Mouse (Mus musculus) telencephalon, adult 2 months (tissue): ENCODE results near the gene Gm9913.

Experiments
- DNase-seq: peaks from one replicate; pipeline ENCODE4 v3.0.0-alpha.2; 2011; ENCODE audit warnings: low read depth, low spot score

Gm9913 gene

DNA sequence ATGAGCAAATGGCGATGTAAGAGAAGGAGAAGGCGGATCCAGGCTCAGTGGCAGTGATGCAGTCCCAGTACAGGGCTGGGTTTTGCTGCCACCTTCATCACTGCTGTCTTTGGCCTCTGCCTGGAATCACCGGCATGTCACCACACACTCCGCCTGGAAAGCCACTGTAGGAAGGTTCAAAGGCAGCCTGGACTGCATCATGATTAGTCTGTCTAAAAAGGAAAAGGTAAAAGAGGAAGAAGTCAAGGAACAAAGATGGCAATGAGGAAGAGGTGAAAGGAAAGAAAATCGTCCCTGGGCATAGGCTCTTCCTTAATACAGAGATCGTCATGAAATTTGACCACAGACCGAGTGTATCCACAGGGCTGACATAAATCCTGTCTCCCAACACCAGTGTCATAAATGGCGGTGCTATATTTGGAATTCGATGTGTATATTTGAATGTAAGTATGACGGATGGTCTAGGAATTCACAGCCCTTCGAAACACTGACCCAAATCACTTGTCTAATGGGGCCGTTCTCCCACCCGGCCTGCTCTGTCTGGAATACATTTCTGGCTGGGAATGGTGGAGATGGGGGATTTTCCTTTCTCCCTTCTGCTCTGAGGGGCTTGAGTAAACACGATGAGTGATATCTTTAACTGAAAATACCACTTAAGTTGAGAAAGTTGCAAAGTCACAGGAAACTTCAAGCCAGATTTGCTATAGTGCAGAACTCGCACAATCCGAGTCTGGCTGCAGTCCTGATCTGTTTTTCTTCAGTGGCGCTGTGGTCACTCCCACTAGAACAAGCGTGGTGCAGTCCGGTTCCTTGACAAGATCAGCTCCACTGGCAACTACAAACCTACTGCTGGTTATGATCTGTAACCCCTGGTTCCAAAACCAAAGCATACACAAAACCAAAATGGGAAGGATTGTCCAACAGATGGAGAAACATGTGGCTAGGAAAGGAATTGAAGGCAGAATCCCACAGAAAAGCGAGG, 9.8 kb upstream of the Gm9913 start:
- no peak for DNase-seq

DNA sequence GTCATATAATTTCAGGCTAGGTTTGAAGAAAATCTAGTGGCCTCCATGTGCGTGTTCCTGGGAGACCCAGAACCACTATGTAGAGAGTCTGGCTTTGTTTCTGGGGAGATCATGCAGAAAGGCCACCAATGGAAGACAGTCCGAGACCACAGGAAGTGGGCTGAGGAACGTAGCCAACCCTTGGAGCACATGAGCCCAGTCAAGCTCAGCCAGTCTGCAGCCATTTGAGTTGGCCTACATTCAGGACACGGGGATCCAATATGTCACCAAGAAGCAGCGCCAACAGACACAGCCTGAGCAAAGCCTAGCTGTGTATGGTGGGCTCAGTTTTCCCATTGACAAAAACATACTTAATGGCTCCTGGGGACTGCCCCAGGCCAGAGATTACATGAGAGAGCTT, 8.2 kb upstream of the Gm9913 start:
- DNase-seq: no peak

DNA sequence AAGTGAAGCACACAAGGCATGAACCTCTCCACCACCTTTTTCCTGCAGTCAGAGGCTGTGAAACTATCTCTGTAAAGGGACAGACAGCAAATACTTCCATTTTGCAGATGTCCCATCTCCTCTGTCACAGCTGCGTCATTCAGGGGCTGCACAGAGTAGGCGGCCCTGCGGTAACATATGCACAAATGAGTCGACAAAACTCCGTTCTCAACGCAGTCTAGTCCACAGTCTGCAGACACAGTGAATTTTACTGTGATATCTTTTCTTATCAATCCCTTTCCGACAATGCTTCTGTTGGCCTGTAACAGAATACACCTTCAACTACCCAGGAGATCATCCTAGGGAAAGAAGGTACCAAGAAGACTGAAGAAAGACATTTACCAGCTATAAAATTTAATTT, 6.7 kb upstream of the Gm9913 start:
- DNase-seq: no peak

DNA sequence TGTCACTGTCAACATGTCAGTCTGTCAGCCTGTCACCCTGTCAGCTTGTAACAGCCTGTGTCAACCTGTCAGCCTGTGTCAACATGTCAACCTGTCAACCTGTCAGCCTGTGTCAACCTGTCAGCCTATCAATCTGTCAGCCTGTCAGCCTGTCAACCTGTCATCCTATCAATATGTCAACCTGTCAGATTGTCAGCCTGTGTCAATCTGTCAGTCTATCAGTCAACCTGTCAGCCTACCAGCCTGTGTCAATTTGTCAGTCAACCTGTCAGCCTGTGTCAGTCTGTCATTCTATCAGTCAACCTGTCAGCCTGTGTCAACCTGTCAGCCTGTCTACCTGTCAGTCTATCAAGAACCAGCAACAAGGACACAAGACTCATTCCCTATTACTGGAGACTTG, 3.4 kb upstream of the Gm9913 start:
- DNase-seq: no peak

DNA sequence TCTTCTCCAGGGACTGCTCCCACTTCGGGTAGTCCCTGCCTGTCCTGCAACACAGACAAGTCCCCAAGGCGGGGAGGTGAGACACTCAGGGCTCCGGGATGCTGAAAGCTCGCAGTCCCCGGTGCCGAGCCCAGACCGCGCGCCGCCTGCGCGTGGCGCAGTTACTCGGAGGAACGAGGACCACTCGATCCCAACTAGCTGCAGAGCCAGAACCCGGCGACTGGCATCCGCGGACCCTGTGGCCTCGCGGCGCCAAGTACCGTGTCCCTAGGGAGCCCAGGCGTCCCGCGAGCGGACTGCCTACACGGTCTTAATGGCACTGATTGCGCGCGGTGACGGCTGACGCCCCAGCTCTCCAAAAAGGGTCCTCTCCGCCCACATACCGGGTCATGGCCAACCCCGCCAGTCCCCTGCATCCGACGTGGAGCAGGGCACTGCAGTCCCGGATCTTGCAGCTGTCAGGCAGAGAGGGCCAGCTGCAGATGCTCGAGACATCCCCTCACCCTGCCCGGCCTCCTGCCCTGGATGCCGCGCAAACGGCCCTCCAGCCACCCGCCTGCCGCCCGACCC, 942 bp downstream of the Gm9913 start:
- DNase-seq: no peak

DNA sequence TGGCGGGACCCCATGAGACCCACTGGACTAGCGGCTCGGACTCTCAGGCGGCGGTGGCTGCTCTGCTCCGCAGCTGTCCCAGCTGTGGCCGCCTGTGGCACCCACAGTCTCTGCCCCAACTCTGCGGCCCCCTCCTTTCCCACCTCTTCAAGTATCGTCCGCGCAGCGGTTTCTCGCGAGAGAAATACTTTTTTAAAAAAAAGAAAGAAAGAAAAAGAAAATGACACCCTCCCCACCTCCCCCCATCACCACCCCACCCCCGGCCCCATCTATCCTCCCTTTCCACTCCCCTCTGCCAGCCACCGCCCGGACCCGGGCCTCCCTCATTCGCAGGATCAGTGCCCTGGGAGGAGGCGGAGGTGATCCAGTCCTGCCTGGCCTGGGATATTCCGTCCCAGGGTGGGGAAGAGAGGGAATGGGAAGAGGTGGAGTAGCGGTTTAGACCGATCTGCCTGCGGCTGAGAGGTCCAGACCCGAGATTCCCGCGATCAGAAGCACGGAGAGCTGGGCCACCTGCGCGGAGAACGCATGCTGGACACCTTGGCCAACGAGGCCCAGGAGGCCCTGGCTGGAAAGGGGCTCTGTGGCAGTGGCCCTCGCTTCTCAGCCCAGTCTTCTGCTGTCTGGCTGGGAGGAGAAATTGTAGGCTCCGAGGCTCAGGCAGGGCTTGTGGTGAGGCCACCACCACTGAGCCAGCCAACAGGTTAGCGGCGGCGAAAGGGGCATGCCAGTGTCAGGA, 1.6 kb downstream of the Gm9913 start:
- DNase-seq: no peak

DNA sequence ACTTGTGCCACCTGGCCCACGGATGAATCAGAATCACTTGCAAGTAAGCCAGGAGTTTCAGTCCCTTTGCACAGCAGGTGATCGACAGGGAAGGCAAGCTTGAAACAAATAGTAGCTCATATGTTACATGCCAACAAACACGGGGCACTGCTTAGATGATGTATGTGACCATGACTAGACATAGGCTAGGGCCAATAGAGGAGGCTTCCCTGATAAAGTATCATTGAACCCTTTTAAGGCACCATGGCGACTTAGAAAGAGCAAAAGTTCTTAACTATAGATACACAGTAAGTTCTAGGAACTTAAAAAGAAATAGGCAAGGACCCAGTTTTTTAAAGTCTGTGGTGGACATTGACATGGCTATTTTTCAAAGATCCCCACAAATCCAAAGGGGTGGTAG, 3.0 kb downstream of the Gm9913 start, which contains the start of gene Fbn1:
Gene Fbn1, minus strand, starts transcription at position 101 of the 400 bp plus-strand sequence.
- DNase-seq: no peak

DNA sequence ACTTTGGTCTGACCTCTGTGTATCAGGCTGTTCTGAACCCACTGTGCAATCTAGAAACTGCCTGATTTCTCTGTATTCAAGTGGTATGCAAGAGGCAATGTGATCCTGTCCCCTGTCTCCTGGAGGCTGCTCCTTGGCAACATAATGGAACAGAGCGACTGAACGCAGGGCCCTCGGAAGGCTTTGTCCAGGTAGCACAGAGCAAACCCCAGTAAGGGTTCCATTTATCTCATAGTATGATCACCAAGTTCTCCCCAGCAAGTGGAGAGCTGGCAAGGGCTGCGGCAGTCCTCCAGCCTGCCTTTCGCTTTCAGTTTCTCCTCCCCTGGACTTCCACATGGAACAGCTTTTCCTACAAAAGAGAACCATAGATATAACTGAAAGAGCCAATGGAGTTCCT, 3.5 kb downstream of the Gm9913 start:
- no peak for DNase-seq

DNA sequence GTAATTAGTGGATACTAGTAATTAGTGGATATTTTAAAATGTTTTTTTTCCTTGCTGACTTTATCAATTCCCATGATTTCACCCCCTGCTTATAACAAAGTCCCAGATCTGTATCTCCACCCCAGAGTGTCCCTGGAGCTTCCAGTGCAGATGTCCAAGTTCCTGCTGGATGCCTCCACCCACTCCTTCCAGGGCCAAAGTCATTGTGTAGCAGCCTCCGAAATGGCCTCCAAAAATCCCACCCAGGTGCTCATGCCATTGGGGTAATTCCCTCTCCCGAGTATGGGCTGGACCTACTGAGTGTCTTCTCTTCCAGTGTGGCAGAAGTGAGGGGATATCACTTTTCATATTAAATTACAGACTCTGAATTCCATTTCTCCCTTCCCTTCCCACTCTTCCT, 5.9 kb downstream of the Gm9913 start:
- DNase-seq: no peak

DNA sequence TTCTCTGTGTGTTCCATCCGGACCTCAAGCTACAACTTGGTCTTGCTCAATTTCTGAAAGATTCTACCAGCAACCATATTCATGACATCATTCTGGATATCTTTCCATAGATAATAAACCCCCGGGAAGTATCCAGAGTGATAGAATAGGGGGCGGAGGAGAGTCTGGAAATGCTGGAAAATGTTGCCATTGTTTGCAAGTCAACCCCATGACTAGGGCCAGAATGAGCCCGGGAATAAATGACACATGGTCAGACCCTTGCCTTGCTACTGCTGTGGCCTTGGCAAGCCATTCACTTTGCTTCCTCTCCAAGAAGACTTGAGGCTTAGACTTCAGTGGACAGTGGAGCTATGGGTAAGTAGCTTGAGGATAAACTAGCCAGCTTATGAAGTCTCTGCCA, 7.0 kb downstream of the Gm9913 start:
- no peak for DNase-seq

DNA sequence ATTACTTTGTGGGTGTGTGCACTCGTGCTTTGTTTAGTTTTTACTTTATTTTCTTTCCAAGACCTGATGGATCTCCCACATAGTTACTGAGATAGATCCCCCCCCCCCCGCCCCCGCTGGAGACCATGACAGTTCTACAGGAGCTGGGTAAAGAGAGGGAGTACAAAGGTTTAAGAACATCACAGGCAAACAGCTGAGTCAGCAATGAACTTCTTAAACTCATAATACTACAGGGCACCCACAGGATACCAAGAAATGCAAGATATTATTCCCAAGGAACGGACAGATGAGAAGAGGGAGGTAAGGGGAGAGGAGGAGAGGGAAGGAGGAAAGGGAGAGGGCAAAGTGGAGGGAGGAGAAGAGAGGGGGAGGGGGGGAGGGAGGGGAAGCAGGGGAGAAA, 7.7 kb downstream of the Gm9913 start:
- no peak for DNase-seq

DNA sequence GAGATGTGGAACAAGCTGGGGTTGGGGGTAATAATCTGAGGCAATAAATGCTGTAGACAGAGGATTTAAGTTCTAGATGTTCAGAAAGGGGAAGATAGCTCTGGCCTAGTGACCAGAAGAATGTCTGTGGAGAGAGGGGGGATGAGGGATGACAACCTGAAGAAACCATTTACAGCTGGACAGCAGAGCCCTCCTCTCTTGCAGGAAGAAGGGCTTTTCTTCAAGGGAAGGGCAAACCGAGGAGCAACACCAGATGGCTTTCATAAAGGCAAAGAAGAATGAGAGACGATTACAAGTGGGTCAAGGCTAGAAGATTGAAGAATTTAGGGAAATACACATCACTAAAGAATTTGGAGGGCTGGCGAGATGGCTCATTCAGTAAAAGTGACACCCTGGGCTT, 9.5 kb downstream of the Gm9913 start:
- DNase-seq: no peak

DNA sequence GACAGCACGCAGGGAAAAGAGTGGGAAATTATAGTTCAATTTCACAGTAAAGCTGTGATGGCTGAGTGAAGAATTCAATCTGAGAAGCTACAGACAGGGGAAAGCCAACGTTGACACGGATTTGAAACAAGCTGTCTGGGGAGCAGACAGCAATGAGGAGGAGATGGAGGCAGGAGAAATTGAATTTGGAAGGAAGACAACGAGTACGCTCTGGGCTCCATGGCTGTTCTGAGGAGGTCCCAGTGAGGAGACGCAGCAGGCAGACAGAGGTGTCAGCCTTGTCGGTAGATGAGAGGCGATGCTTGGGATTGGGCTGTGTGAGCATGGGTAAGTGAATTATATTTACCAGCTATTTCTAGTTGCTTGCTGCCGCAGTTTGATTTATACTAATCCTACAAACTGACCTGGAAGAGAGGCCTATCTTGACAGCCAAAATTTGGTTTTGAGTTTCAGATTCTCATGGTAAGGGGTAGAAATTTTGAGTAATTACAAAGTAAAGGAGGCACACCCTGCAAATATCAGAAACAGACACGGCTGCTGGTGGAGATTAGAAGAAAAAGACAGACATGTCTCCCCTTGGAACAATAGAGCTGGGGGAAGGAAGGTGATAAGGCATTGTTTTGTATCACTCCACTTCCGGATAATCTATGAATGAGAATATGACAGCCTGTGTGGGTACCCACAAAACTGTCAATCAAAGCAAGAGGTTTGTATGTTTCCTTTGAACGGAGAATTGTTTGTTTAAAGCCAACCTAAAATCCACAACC, 10.6 kb downstream of the Gm9913 start:
- no peak for DNase-seq

DNA sequence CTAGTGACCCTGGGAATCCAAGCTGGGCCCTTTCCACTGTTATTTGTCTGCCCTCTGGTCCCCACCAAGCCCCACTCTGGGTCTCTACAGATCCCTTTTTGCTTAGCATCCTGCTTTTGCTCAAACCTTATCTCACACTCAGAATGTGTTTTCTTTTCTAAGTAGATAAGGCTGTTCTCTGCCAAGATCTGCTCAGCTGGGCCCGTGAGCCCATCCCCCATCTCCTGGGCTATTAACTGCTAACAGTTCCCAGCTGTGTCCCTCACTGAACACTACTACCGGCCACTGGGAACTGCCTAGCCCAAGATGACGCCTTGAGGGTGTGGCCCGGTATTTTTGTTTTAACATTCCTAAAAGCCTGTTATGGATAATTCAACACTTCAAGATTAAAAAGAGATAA, 11.7 kb downstream of the Gm9913 start:
- no peak for DNase-seq

DNA sequence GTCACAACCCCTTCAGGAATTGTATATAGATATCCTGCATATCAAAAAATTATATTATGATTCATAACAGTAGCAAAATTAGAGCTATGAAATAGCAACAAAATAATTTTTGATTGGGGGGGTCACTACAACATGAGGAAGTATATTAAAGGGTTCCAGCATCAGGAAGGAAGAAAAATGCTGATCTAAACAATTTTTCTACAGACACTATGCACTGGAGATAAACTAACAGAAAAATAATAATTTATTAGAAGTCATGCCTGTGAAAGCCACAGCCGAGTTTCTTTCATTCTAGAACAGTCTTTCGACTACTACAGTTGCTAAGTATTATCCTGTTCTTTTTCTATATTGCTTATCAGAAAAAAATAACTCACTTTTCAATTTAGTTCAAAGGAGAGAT, 20.6 kb downstream of the Gm9913 start:
- no peak for DNase-seq

DNA sequence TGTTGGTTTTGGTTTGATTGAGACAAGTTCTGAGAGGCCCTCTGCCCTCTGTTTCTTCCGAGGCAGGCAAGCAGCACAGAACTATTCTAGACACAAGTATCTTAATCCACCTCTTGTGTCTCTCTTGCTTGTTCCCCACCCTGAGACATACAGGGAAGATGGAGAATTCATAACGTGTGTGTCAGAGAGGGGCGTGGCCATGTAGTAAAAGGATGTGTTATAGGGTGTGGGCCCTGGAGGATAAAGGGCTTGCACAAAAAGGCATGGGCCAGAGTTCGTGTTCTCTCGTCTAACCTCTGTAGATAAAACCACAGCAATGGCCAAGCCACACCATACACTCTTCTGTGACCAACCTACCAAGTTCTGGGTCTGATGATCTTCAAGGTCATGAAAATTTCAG, 21.7 kb downstream of the Gm9913 start:
- no peak for DNase-seq

DNA sequence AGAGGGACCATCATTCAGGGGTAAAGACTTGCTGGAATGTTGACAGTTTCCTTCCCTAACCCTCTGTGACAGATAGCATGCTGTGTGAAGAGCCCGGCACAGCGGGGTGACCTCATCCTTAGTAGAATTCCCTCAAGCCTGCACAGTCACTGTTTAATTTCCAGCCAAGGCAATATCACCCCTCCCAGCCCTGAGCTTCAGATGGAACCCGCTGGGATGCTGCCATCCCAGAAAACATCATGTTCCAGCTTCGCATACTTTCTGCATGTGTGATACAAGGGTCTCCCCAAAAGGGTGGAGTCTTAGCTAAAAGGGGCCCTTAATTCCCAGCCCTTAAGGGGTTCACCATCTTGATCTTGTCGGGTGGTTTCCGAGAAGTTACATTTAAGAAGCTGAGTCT, 25.8 kb downstream of the Gm9913 start:
- no peak for DNase-seq

DNA sequence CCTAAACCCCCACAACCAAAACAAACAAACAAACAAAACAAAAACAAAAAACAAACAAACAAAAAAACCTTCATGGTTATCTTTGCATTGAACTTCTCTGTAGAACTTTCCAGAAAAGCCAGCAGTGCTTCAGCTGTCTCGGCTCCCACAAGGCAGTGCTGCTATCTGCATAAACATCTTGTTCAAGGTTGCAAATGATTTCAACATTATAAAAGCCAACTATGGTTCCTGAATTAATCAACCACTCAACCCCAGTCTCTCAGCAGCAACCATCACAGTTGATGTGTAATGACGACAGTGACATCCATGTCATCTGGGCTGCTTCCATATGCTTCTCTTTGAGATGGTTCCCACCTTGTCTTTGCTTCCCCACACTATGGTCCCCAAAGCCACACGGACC, 34.8 kb downstream of the Gm9913 start:
- no peak for DNase-seq

DNA sequence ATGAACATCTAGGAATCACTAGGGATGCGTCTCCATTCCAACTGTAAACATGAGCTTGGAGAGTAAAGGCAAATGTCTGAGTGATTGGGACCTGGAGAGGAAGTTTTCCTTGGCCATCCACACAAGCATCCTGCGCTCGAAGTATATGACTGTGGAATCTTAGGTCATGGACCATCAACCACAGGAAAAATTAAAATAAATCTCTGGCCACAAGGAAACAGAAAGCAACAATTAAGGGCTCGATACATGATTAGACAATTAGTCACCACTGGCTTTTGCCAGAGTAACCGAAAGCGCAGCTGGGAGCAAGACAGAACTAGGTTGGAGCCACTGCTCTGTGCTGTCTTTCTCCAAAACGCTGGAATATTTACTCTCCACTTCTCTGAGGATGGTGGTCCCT, 35.7 kb downstream of the Gm9913 start:
- DNase-seq: no peak

DNA sequence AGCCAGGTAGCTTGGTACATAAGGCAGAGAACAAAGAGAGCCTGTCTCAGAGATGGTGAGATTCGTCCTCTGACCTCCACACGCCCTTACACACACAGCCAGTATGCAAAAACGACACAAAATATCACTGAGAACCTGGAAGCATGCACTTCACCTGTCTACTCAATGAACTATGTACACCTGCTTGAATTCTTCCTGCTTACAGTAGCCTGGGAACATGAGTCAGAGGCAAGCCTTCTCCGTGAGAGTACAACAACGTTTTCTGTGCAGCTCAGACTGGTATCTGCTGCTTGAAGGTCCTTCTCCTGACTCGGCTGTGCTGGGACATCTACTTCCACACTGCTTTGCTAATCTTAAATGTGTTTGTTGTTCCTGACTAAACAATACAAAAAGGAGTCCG, 36.6 kb downstream of the Gm9913 start:
- DNase-seq: no peak

DNA sequence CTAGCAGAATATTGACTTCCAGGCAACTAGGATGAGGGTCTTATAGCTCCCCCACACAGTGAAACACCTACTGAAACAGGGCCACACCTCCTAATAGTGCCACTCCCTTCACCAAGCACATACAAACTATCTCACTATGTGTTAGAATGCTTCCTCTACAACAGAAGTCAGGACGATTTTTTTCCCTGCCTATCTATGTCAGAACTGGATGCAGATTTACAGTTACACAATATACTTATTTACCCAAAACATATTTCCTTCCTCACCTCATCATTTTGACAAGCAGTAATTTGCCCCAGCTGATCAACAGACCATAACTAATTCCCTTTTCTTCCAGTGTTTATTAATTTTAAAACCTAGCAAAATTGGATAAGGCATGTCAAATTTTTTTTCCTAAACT, 38.8 kb downstream of the Gm9913 start:
- no peak for DNase-seq

DNA sequence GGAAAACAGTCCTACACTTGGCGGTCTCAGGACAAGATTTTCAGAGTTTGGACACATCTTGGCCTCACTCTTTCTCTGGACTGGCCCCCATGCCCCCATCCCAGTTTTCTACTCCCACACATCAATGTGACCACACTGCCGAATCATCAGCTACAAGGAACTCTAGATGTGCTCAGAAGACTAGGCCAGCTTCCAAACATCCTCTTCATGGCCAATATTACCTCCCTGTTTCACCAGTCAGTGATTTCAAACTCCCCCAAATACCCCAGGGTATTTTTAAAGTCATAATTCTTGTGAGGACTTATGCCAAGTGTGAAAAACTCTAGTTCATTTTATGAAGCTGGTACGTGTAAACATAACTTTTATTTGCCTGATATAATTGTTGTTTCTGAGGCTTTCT, 40.1 kb downstream of the Gm9913 start:
- DNase-seq: no peak
